8 mouse cellular contexts compared by ENCODE assay signal in genomic region chr13:23500424-23501200, GRCm38 (mm10). TPM values are rescaled to one million over a fixed set of nuclear protein-coding genes. Genes with fewer than 3 reads are reported as not detected.
DNase-seq lines count a peak whose midpoint lies in the region; ATAC-seq and TF ChIP-seq lines count a peak whose summit lies in the region.

No protein-coding gene starts in this region.

- H3K27ac ChIP-seq in ES-Bruce4 (ENCODE audit: insufficient read depth, low read length), result no peak overlapping the region
- no peak overlapping the region for H3K27ac ChIP-seq in heart, embryonic 12.5 days (ENCODE audit: poor library complexity, severe bottlenecking)

- WGBS in heart, embryonic 12.5 days, result 3% methylated on average over 17 of the region's 17 CpGs

- H3K4me2 ChIP-seq in heart, embryonic 12.5 days, result peak overlapping the region; percentile 24; the same call in 1 of the 2 replicates

- no peaks in the 10 kb centered on the region for H3K36me3 ChIP-seq in ES-Bruce4 (ENCODE audit: control insufficient read depth, insufficient read depth, low read length, poor library complexity, severe bottlenecking)
- H3K36me3 ChIP-seq in heart, embryonic 12.5 days, result no peaks in the 10 kb centered on the region

- TF ChIP-seq POLR2A in ES-Bruce4 (IDR thresholded peaks at IDR 0.05; ENCODE audit: insufficient read depth, low read length), result no peak

- H3K9ac ChIP-seq in ES-Bruce4 (ENCODE audit: low read depth, poor library complexity, severe bottlenecking), result peak overlapping the region; percentile 51
- no peak overlapping the region for H3K9ac ChIP-seq in heart, embryonic 12.5 days

- peaks cover 3% of the 10 kb centered on the region for H3K4me1 ChIP-seq in ES-Bruce4 (ENCODE audit: control insufficient read depth, insufficient read depth, low read length)
- H3K4me1 ChIP-seq in heart, embryonic 12.5 days (replicated peaks), result peaks cover 16% of the 10 kb centered on the region

- H3K9me3 ChIP-seq in ES-Bruce4 (replicated peaks; ENCODE audit: control insufficient read depth, insufficient read depth, low read length, poor library complexity, severe bottlenecking), result no peaks in the 10 kb centered on the region
- H3K9me3 ChIP-seq in heart, embryonic 12.5 days (replicated peaks), result no peaks in the 10 kb centered on the region

- no peaks in the 10 kb centered on the region for H3K27me3 ChIP-seq in ES-Bruce4 (ENCODE audit: control insufficient read depth, insufficient read depth, low read length, poor library complexity, severe bottlenecking)
- no peaks in the 10 kb centered on the region for H3K27me3 ChIP-seq in heart, embryonic 12.5 days (replicated peaks)

- DNase-seq in A20 (ENCODE audit: low read depth, low spot score), result peak; percentile 87
- peak; percentile 84 for DNase-seq in embryo, embryonic 11 days
- DNase-seq in layer of hippocampus, adult 9-10 months (ENCODE audit: low spot score), result peak; percentile 39
- DNase-seq in lung, postnatal 36 days, result peak; percentile 60
- DNase-seq in skeletal muscle tissue, adult 2 months (ENCODE audit: low read depth, low spot score), result peak; percentile 8
- no peak for DNase-seq in ovary, postnatal 14 days (ENCODE audit: low spot score)

- 0 out of 2 replicates have a peak, but pooled peaks have one; percentile 33 for TF ChIP-seq EP300 in ES-Bruce4 (IDR thresholded peaks at IDR 0.05; ENCODE audit: insufficient read depth, low read depth, low read length)

- no peak overlapping the region for H3K4me3 ChIP-seq in ES-Bruce4 (ENCODE audit: low read depth, low read length)
- no peak overlapping the region for H3K4me3 ChIP-seq in heart, embryonic 12.5 days

- peak; percentile 75 for ATAC-seq in heart, embryonic 12.5 days (ENCODE audit: insufficient number of reproducible peaks, low FRiP score)

- no peak for TF ChIP-seq CTCF in ES-Bruce4 (IDR thresholded peaks at IDR 0.05; ENCODE audit: low read depth, low read length)

RNA-seq across cellular contexts. Expression of gene Btn2a2, which starts 12.0 kb away (rescaled TPM):
- polyA plus RNA-seq in ES-Bruce4 (2011; ENCODE audit: insufficient read depth, insufficient read length, low read depth, missing spikeins), result 0.91 and 1.9 TPM in 2 replicates
- 0.45 and 0.58 TPM in 2 replicates for polyA plus RNA-seq in heart, embryonic 12.5 days (2016; fragmentation: Nextera tagmentation; extraction: Ambion mirVana)

RNA-seq across cellular contexts. Expression of gene Hist1h4h, which starts 30.2 kb away (rescaled TPM):
- polyA plus RNA-seq in ES-Bruce4 (2011; ENCODE audit: insufficient read depth, insufficient read length, low read depth, missing spikeins), result 16.9 and 19.1 TPM in 2 replicates
- polyA plus RNA-seq in heart, embryonic 12.5 days (2016; fragmentation: Nextera tagmentation; extraction: Ambion mirVana), result 4.4 and 5.2 TPM in 2 replicates

RNA-seq across cellular contexts. Expression of gene Hist1h2af, which starts 33.1 kb away (rescaled TPM):
- 68.8 and 97.9 TPM in 2 replicates for polyA plus RNA-seq in ES-Bruce4 (2011; ENCODE audit: insufficient read depth, insufficient read length, low read depth, missing spikeins)
- 2.7 and 7.0 TPM in 2 replicates for polyA plus RNA-seq in heart, embryonic 12.5 days (2016; fragmentation: Nextera tagmentation; extraction: Ambion mirVana)

RNA-seq across cellular contexts. Expression of gene Hist1h3g, which starts 34.6 kb away (rescaled TPM):
- polyA plus RNA-seq in ES-Bruce4 (2011; ENCODE audit: insufficient read depth, insufficient read length, low read depth, missing spikeins), result 8.9 and 16.9 TPM in 2 replicates
- polyA plus RNA-seq in heart, embryonic 12.5 days (2016; fragmentation: Nextera tagmentation; extraction: Ambion mirVana), result 3.9 and 4.0 TPM in 2 replicates

RNA-seq across cellular contexts. Expression of gene Btn1a1, which starts 34.9 kb away (rescaled TPM):
- 0.40 and 0.46 TPM in 2 replicates for polyA plus RNA-seq in ES-Bruce4 (2011; ENCODE audit: insufficient read depth, insufficient read length, low read depth, missing spikeins)
- polyA plus RNA-seq in heart, embryonic 12.5 days (2016; fragmentation: Nextera tagmentation; extraction: Ambion mirVana), result 2.6 and 2.9 TPM in 2 replicates
